Mouse (Mus musculus): ENCODE results near the gene Fitm2. TPM values are rescaled to one million over a fixed set of nuclear protein-coding genes. Genes with fewer than 3 reads are reported as not detected.

Gene Fitm2
- polyA plus RNA-seq, 1 experiment from 2014 or later, result 4.7 TPM

GRCm38 (mm10) chr2:163447375-163447774 is 25.1 kb downstream of the Fitm2 start:
- H3K9me3 ChIP-seq (replicated peaks), result no peaks in the 10 kb centered on the region
- ATAC-seq (ENCODE audit: low read depth) (no peak), DNase-seq (no peak)
- no peak overlapping the region for H3K4me3 ChIP-seq (replicated peaks)
- H3K4me1 ChIP-seq (replicated peaks), result no peaks in the 10 kb centered on the region
- no peak overlapping the region for H3K27ac ChIP-seq
- H3K9ac ChIP-seq, result no peak overlapping the region
- H3K27me3 ChIP-seq, result no peaks in the 10 kb centered on the region
- H3K4me2 ChIP-seq, result no peak overlapping the region
- 63% methylated on average over 12 of the region's 12 CpGs for WGBS (ENCODE audit: insufficient replicate concordance)
- no peaks in the 10 kb centered on the region for H3K36me3 ChIP-seq

GRCm38 (mm10) chr2:163444017-163444416 is 28.4 kb downstream of the Fitm2 start:
- H3K27me3 ChIP-seq, result peaks cover 17% of the 10 kb centered on the region
- no peaks in the 10 kb centered on the region for H3K9me3 ChIP-seq (replicated peaks)
- no peak overlapping the region for H3K9ac ChIP-seq
- no peaks in the 10 kb centered on the region for H3K36me3 ChIP-seq
- H3K4me3 ChIP-seq (replicated peaks), result no peak overlapping the region
- no peak overlapping the region for H3K4me2 ChIP-seq
- 57% methylated on average over 7 of the region's 7 CpGs for WGBS (ENCODE audit: insufficient replicate concordance)
- H3K4me1 ChIP-seq (replicated peaks), result no peaks in the 10 kb centered on the region
- no peak for ATAC-seq (ENCODE audit: low read depth)
- H3K27ac ChIP-seq, result no peak overlapping the region
- no peak for DNase-seq

GRCm38 (mm10) chr2:163443543-163443942 is 28.9 kb downstream of the Fitm2 start:
- H3K4me2 ChIP-seq, result no peak overlapping the region
- H3K4me3 ChIP-seq (replicated peaks), result no peak overlapping the region
- H3K9ac ChIP-seq, result no peak overlapping the region
- H3K9me3 ChIP-seq (replicated peaks), result no peaks in the 10 kb centered on the region
- no peaks in the 10 kb centered on the region for H3K4me1 ChIP-seq (replicated peaks)
- ATAC-seq (ENCODE audit: low read depth), result no peak
- no peaks in the 10 kb centered on the region for H3K36me3 ChIP-seq
- peaks cover 22% of the 10 kb centered on the region for H3K27me3 ChIP-seq
- no peak for DNase-seq
- H3K27ac ChIP-seq, result no peak overlapping the region
- WGBS (ENCODE audit: insufficient replicate concordance), result 47% methylated on average over 6 of the region's 6 CpGs

GRCm38 (mm10) chr2:163439488-163439887 is 32.9 kb downstream of the Fitm2 start:
- H3K9ac ChIP-seq, result no peak overlapping the region
- H3K27me3 ChIP-seq, result peaks cover 40% of the 10 kb centered on the region
- no peak overlapping the region for H3K27ac ChIP-seq
- no peak overlapping the region for H3K4me3 ChIP-seq (replicated peaks)
- no peaks in the 10 kb centered on the region for H3K9me3 ChIP-seq (replicated peaks)
- no peaks in the 10 kb centered on the region for H3K4me1 ChIP-seq (replicated peaks)
- ATAC-seq (ENCODE audit: low read depth) (no peak), DNase-seq (no peak)
- H3K4me2 ChIP-seq, result no peak overlapping the region
- WGBS (ENCODE audit: insufficient replicate concordance), result 32% methylated on average over 1 of the region's 1 CpGs
- no peaks in the 10 kb centered on the region for H3K36me3 ChIP-seq

GRCm38 (mm10) chr2:163438619-163439451 is 33.6 kb downstream of the Fitm2 start:
- Histone ChIP-seq H3K27me3 (peaks cover 40% of the 10 kb centered on the region), H3K9me3 (replicated peaks) (no peaks in the 10 kb centered on the region), H3K36me3 (no peaks in the 10 kb centered on the region), H3K4me1 (replicated peaks) (no peaks in the 10 kb centered on the region), H3K4me3 (replicated peaks) (peak overlapping the region; percentile 12; the same call in 1 of the 2 replicates), H3K4me2 (0 out of 2 replicates have a peak overlapping the region, but pooled peaks have one; percentile 13), H3K27ac (no peak overlapping the region), H3K9ac (no peak overlapping the region)
- 4% methylated on average over 30 of the region's 30 CpGs for WGBS (ENCODE audit: insufficient replicate concordance)
- ATAC-seq (ENCODE audit: low read depth) (no peak), DNase-seq (no peak)

GRCm38 (mm10) chr2:163438246-163438618 is 34.2 kb downstream of the Fitm2 start, which contains the start of gene Gdap1l1:
Gene Gdap1l1, plus strand, starts transcription at chr2:163438476.
- 0 out of 2 replicates have a peak within 1 kb of the TSS, but pooled peaks have one; percentile 13 for H3K4me2 ChIP-seq
- no peaks in the 10 kb centered on the region for H3K36me3 ChIP-seq
- H3K27ac ChIP-seq, result no peak within 1 kb of the TSS
- no peak for DNase-seq
- H3K9me3 ChIP-seq (replicated peaks), result no peaks in the 10 kb centered on the region
- 1% methylated on average over 18 of the region's 18 CpGs for WGBS (ENCODE audit: insufficient replicate concordance)
- peak within 1 kb of the TSS; percentile 12; the same call in 1 of the 2 replicates for H3K4me3 ChIP-seq (replicated peaks)
- H3K27me3 ChIP-seq, result peaks cover 40% of the 10 kb centered on the region
- H3K4me1 ChIP-seq (replicated peaks), result no peaks in the 10 kb centered on the region
- no peak within 1 kb of the TSS for H3K9ac ChIP-seq
- ATAC-seq (ENCODE audit: low read depth), result no peak

- H3K27me3 ChIP-seq, result peaks cover 40% of the 10 kb centered on the region
- H3K9me3 ChIP-seq (replicated peaks), result no peaks in the 10 kb centered on the region
- no peak overlapping the region for H3K4me2 ChIP-seq
- ATAC-seq (ENCODE audit: low read depth) (no peak), DNase-seq (no peak)
- H3K9ac ChIP-seq, result no peak overlapping the region
- no peak overlapping the region for H3K27ac ChIP-seq
- H3K4me1 ChIP-seq (replicated peaks), result no peaks in the 10 kb centered on the region
- no peaks in the 10 kb centered on the region for H3K36me3 ChIP-seq
- WGBS (ENCODE audit: insufficient replicate concordance), result 39% methylated on average over 4 of the region's 4 CpGs
- no peak overlapping the region for H3K4me3 ChIP-seq (replicated peaks)
Observed at GRCm38 (mm10) chr2:163437800-163438199, 34.6 kb downstream of the Fitm2 start.

GRCm38 (mm10) chr2:163433971-163434370 is 38.5 kb downstream of the Fitm2 start:
- no peaks in the 10 kb centered on the region for H3K36me3 ChIP-seq
- H3K4me3 ChIP-seq (replicated peaks), result no peak overlapping the region
- ATAC-seq (ENCODE audit: low read depth) (no peak), DNase-seq (no peak)
- H3K9me3 ChIP-seq (replicated peaks), result no peaks in the 10 kb centered on the region
- H3K4me1 ChIP-seq (replicated peaks), result no peaks in the 10 kb centered on the region
- H3K4me2 ChIP-seq, result no peak overlapping the region
- no peak overlapping the region for H3K27ac ChIP-seq
- WGBS (ENCODE audit: insufficient replicate concordance), result 13% methylated on average over 4 of the region's 4 CpGs
- peaks cover 22% of the 10 kb centered on the region for H3K27me3 ChIP-seq
- H3K9ac ChIP-seq, result no peak overlapping the region

GRCm38 (mm10) chr2:163431289-163431688 is 41.1 kb downstream of the Fitm2 start:
- no peak for DNase-seq
- Histone ChIP-seq H3K9ac (no peak overlapping the region), H3K27me3 (no peaks in the 10 kb centered on the region; the same call in 1 of the 2 replicates), H3K4me3 (replicated peaks) (no peak overlapping the region), H3K9me3 (replicated peaks) (no peaks in the 10 kb centered on the region), H3K27ac (no peak overlapping the region), H3K36me3 (no peaks in the 10 kb centered on the region), H3K4me1 (replicated peaks) (no peaks in the 10 kb centered on the region), H3K4me2 (no peak overlapping the region)
- 66% methylated on average over 9 of the region's 9 CpGs for WGBS (ENCODE audit: insufficient replicate concordance)
- ATAC-seq (ENCODE audit: low read depth), result no peak

GRCm38 (mm10) chr2:163428346-163429011 is 44.0 kb downstream of the Fitm2 start:
- Histone ChIP-seq H3K27me3 (no peaks in the 10 kb centered on the region; the same call in 1 of the 2 replicates), H3K27ac (no peak overlapping the region), H3K4me1 (replicated peaks) (no peaks in the 10 kb centered on the region), H3K9ac (no peak overlapping the region), H3K9me3 (replicated peaks) (no peaks in the 10 kb centered on the region), H3K4me3 (replicated peaks) (no peak overlapping the region), H3K36me3 (no peaks in the 10 kb centered on the region), H3K4me2 (no peak overlapping the region)
- ATAC-seq (ENCODE audit: low read depth) (no peak), DNase-seq (no peak)
- WGBS (ENCODE audit: insufficient replicate concordance), result 35% methylated on average over 4 of the region's 4 CpGs

GRCm38 (mm10) chr2:163424597-163424996 is 47.8 kb downstream of the Fitm2 start, which contains the start of gene Oser1:
Gene Oser1, minus strand, starts transcription at chr2:163424697.
- WGBS (ENCODE audit: insufficient replicate concordance), result 69% methylated on average over 6 of the region's 6 CpGs
- Histone ChIP-seq H3K27me3 (no peaks in the 10 kb centered on the region; the same call in 1 of the 2 replicates), H3K4me1 (replicated peaks) (peaks cover 20% of the 10 kb centered on the region), H3K9ac (no peak within 1 kb of the TSS), H3K36me3 (no peaks in the 10 kb centered on the region), H3K27ac (no peak within 1 kb of the TSS), H3K4me3 (replicated peaks) (no peak within 1 kb of the TSS), H3K4me2 (no peak within 1 kb of the TSS), H3K9me3 (replicated peaks) (no peaks in the 10 kb centered on the region)
- no peak for DNase-seq
- no peak for ATAC-seq (ENCODE audit: low read depth)
